Mouse (Mus musculus): ENCODE measurements around the gene Cdc42ep1. TPM values are rescaled to one million over a fixed set of nuclear protein-coding genes. Genes with fewer than 3 reads are reported as not detected.

The Cdc42ep1 gene
- 85.0 TPM for polyA plus RNA-seq (2014; fragmentation: Illumina TruSeq; extraction: RNeasy Lipid Tissue Mini Kit (QIAGEN cat#74804); ENCODE audit: insufficient read depth, low read depth, low replicate concordance)

GRCm38 (mm10) chr15:78842371-78843163 is at the start of gene Cdc42ep1:
TSS of gene Cdc42ep1 (plus strand) at chr15:78842624.

GRCm38 (mm10) chr15:78802776-78803391 is 39.5 kb upstream of the Cdc42ep1 start, which contains the start of gene Card10:
TSS of gene Card10 (minus strand) at chr15:78803042.

GRCm38 (mm10) chr15:78855303-78855965 is 13.0 kb downstream of the Cdc42ep1 start, which contains the start of gene Lgals2:
TSS of gene Lgals2 (minus strand) at chr15:78855529.

GRCm38 (mm10) chr15:78876991-78877809 is 34.8 kb downstream of the Cdc42ep1 start, which contains the start of gene Gga1:
TSS of gene Gga1 (plus strand) at chr15:78877190.

GRCm38 (mm10) chr15:78899409-78899739 is 57.0 kb downstream of the Cdc42ep1 start, which contains the start of gene Gm49510:
TSS of gene Gm49510 (plus strand) at chr15:78899667.

GRCm38 (mm10) chr15:78899740-78900584 is 57.5 kb downstream of the Cdc42ep1 start, which contains the start of gene Sh3bp1:
TSS of gene Sh3bp1 (plus strand) at chr15:78899768.

Other genes starting within 250 kb of the Cdc42ep1 start
- gene Cyth4, start 245.6 kb upstream of the Cdc42ep1 start, polyA plus RNA-seq (2014; fragmentation: Illumina TruSeq; extraction: RNeasy Lipid Tissue Mini Kit (QIAGEN cat#74804); ENCODE audit: insufficient read depth, low read depth, low replicate concordance), result 21.0 TPM
- gene Elfn2, start 123.9 kb upstream of the Cdc42ep1 start, polyA plus RNA-seq (2014; fragmentation: Illumina TruSeq; extraction: RNeasy Lipid Tissue Mini Kit (QIAGEN cat#74804); ENCODE audit: insufficient read depth, low read depth, low replicate concordance), result not detected
- gene Mfng, start 69.1 kb upstream of the Cdc42ep1 start, polyA plus RNA-seq (2014; fragmentation: Illumina TruSeq; extraction: RNeasy Lipid Tissue Mini Kit (QIAGEN cat#74804); ENCODE audit: insufficient read depth, low read depth, low replicate concordance), result 33.1 TPM
- gene Card10, start 39.6 kb upstream of the Cdc42ep1 start, polyA plus RNA-seq (2014; fragmentation: Illumina TruSeq; extraction: RNeasy Lipid Tissue Mini Kit (QIAGEN cat#74804); ENCODE audit: insufficient read depth, low read depth, low replicate concordance), result 11.6 TPM
- 4.2 TPM for gene Lgals2, start 12.9 kb downstream of the Cdc42ep1 start, polyA plus RNA-seq (2014; fragmentation: Illumina TruSeq; extraction: RNeasy Lipid Tissue Mini Kit (QIAGEN cat#74804); ENCODE audit: insufficient read depth, low read depth, low replicate concordance)
- gene Gga1, start 34.6 kb downstream of the Cdc42ep1 start, polyA plus RNA-seq (2014; fragmentation: Illumina TruSeq; extraction: RNeasy Lipid Tissue Mini Kit (QIAGEN cat#74804); ENCODE audit: insufficient read depth, low read depth, low replicate concordance), result 41.9 TPM
- gene Gm49510, start 57.0 kb downstream of the Cdc42ep1 start, polyA plus RNA-seq (2014; fragmentation: Illumina TruSeq; extraction: RNeasy Lipid Tissue Mini Kit (QIAGEN cat#74804); ENCODE audit: insufficient read depth, low read depth, low replicate concordance), result not detected
- 11.6 TPM for gene Sh3bp1, start 57.1 kb downstream of the Cdc42ep1 start, polyA plus RNA-seq (2014; fragmentation: Illumina TruSeq; extraction: RNeasy Lipid Tissue Mini Kit (QIAGEN cat#74804); ENCODE audit: insufficient read depth, low read depth, low replicate concordance)
- 1.4 TPM for gene Pdxp, start 71.3 kb downstream of the Cdc42ep1 start, polyA plus RNA-seq (2014; fragmentation: Illumina TruSeq; extraction: RNeasy Lipid Tissue Mini Kit (QIAGEN cat#74804); ENCODE audit: insufficient read depth, low read depth, low replicate concordance)
- 364 TPM for gene Lgals1, start 84.1 kb downstream of the Cdc42ep1 start, polyA plus RNA-seq (2014; fragmentation: Illumina TruSeq; extraction: RNeasy Lipid Tissue Mini Kit (QIAGEN cat#74804); ENCODE audit: insufficient read depth, low read depth, low replicate concordance)
- gene Nol12, start 92.3 kb downstream of the Cdc42ep1 start, polyA plus RNA-seq (2014; fragmentation: Illumina TruSeq; extraction: RNeasy Lipid Tissue Mini Kit (QIAGEN cat#74804); ENCODE audit: insufficient read depth, low read depth, low replicate concordance), result 24.6 TPM
- gene Triobp, start 105.1 kb downstream of the Cdc42ep1 start, polyA plus RNA-seq (2014; fragmentation: Illumina TruSeq; extraction: RNeasy Lipid Tissue Mini Kit (QIAGEN cat#74804); ENCODE audit: insufficient read depth, low read depth, low replicate concordance), result 23.1 TPM
- 89.9 TPM for gene H1f0, start 185.8 kb downstream of the Cdc42ep1 start, polyA plus RNA-seq (2014; fragmentation: Illumina TruSeq; extraction: RNeasy Lipid Tissue Mini Kit (QIAGEN cat#74804); ENCODE audit: insufficient read depth, low read depth, low replicate concordance)
- gene Galr3, start 199.3 kb downstream of the Cdc42ep1 start, polyA plus RNA-seq (2014; fragmentation: Illumina TruSeq; extraction: RNeasy Lipid Tissue Mini Kit (QIAGEN cat#74804); ENCODE audit: insufficient read depth, low read depth, low replicate concordance), result not detected
- 22.8 TPM for gene Ankrd54, start 220.3 kb downstream of the Cdc42ep1 start, polyA plus RNA-seq (2014; fragmentation: Illumina TruSeq; extraction: RNeasy Lipid Tissue Mini Kit (QIAGEN cat#74804); ENCODE audit: insufficient read depth, low read depth, low replicate concordance)
- 61.9 TPM for gene Eif3l, start 232.6 kb downstream of the Cdc42ep1 start, polyA plus RNA-seq (2014; fragmentation: Illumina TruSeq; extraction: RNeasy Lipid Tissue Mini Kit (QIAGEN cat#74804); ENCODE audit: insufficient read depth, low read depth, low replicate concordance)